Mouse (Mus musculus) heart, postnatal 25 days (tissue): Measurements from ENCODE around the gene Dtnb. TPM values are rescaled to one million over a fixed set of nuclear protein-coding genes. Genes with fewer than 3 reads are reported as not detected.
"Not testable (repeated sequence)": the region's sequence is repeated elsewhere in the genome, so short reads cannot be mapped to it uniquely, and the experiment has no call there.

Source experiments
- DNase-seq: peaks from one replicate; pipeline ENCODE4 v3.0.0; 2022; ENCODE audit warnings: low spot score
- intact Hi-C: fragments of 180-260 bp; cut with DNase I; formaldehyde crosslinking; loops from one replicate; pipeline ENCODE4 v1.15.1; 2025
- total RNA-seq, 2 experiments: library from RNA; stranded (reverse); gene quantifications; 2 replicates each; pipeline ENCODE4 v1.2.3; 2021

Gene Dtnb
- 1 to 10 TPM; 5.3 to 5.4 TPM for total RNA-seq

DNA sequence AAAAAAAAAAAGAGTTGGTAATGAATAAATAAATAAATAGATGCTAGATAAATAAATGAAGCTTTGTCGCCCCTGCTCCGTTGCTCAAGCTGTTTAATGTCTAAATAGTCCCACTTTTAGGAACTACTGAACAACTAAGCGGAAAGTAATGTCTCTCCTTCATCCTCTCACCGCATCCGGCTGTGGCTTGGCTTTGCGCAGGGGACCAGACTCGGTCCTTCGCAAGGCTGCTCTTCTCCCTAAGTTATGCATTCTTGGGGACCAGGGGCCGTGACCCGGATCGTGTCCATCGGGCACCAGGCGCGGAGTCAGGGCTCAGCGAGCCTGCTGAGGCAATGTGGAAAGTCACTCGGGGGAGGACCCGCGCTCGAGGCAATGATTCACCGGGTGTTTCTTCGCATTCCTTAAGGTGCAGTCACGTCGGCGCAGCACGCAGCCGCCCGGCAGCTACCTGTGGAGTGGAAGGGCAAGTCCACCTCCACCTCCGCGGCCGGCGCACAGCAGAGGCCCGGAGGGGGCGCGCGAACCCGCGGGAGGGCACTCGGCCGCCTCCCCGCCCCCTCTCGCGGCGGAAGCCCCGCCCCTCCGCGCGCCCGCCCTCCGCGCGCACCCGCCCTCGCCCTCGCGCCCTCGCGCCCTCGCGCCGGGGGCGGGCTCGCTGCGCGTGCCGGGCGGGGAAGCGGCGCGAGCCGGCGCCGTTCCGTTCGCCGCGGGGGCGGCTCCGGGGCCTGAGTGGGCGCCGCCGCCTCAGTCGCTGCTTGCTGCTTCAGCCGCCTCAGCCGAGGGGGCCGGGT is at the start of gene Dtnb:
Dtnb (plus strand) TSS at position 595 of the 794 bp plus-strand sequence.
- peak; percentile 35 for DNase-seq
- intact Hi-C loops = loop anchor here (5.0 kb wide), 1 partner anchor 145 kb away; the partner anchor contains the start of gene Asxl2

DNA sequence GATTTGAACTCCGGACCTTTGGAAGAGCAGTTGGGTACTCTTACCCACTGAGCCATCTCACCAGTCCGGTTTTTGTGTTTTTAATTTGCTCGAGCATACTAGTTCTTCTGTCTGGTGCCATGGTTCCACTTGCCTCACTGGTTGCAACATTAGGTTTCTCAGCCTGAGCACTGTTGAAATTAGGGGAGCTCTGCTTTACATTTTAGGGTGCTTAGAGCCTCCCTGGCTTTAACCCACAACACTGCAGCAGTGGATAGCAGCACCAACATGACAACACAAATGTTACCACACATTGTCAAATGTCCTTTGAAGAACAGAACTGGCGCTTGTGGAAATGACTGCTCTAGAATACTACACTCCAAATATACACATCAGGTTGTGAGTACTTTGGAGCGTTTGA is 46.6 kb upstream of the Dtnb start:
- intact Hi-C loops = no loop called here
- no peak for DNase-seq

- intact Hi-C loops = not testable (repeated sequence)
Measured at GRCm38 (mm10) chr12:3535446-3535845, 36.7 kb upstream of the Dtnb start.

DNA sequence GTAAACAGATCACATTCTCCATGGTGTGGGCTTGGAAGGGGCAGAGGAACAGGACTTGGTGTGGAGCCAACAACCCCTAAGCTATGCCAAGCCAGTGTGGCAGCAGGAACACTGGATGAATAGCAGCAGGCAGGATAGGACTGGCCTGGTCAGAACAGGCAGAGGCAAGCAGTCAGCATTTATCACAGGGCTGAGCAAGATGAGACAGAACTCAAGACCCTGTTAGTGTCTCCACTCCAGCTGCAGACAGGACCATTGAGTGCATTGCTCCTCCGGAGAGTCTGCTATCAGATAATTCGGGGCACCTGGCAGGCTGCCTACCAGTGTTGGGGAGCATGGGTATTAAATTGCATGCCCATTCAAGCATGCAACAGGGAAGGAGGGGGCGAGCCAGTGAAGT is 34.6 kb upstream of the Dtnb start:
- intact Hi-C loops = no loop called here
- no peak for DNase-seq

More at GRCm38 (mm10) chr12:3535446-3535845, 36.7 kb upstream of the Dtnb start:
- DNase-seq = not testable (repeated sequence)

DNA sequence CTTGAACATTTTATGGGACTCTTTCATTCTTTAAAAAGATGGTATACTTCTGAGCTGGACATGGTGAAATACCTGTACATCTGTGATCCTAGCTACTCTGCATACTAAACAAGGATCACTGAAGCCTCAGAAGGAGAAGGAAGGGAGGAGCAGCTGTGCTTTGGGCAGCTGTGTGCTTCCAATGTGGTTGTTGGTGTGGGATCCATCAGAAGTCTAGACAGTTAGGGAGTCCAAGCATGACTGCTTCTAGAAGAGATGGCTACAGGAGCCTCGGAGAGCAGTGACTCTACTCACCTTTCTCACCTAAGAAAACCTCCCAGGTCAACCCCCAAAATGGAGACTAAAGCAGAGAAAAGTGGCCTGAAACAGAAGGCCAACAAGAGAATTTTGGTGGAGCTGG is 34.1 kb upstream of the Dtnb start:
- intact Hi-C loops = no loop called here
- DNase-seq = no peak

- intact Hi-C loops = no loop called here
- no peak for DNase-seq
Measured at GRCm38 (mm10) chr12:3539605-3540004, 32.6 kb upstream of the Dtnb start.

- intact Hi-C loops = no loop called here
- DNase-seq = no peak
Measured at GRCm38 (mm10) chr12:3540871-3541270, 31.3 kb upstream of the Dtnb start.

- DNase-seq = no peak
- intact Hi-C loops = no loop called here
Measured at GRCm38 (mm10) chr12:3545451-3545850, 26.7 kb upstream of the Dtnb start.

DNA sequence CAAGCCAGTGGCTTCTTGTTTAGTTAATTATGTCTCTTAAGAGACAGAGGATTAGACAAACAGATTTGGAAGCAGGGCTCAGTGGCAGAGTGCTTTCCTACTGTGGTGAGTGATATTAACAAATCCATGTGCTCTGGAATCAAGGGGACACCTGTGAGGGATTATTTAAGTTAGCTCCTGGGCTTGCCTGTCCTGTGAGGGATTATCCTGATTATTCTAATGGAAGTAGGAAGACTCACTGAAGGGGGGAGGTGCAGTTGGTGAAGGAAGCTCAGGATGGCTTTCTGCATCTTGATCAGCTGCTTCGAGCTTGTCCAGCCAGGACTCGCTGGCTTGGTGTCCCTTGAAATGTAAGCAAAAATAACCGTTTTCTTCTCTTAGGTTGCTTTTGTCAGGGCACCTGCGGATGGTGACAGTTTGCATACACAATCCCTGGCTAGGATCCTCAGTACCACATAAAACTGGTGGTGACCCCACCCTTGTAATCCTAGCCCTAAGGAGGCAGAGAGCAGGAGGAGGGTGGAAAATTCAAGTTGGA is 26.0 kb upstream of the Dtnb start:
- no peak for DNase-seq
- intact Hi-C loops = no loop called here

DNA sequence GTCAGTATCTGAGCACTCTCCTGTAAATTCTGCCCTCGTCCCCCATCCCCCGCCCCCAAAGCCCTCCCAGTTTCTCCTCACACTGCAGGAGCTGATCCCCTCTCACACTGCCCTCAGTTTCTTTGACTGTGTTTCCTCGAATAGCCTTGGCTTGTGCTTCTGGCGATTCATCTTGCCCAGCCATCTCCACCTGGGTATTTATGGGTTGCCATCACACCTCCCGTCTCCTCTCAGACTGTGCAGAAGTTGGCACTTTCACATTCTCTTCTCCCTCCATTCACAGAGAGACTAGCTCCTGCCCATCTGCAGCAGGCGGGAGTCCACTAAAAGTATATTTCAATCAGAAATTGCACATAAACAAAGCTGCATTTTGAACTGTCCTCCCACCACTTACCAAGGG is 25.4 kb upstream of the Dtnb start:
- no peak for DNase-seq
- intact Hi-C loops = no loop called here

DNA sequence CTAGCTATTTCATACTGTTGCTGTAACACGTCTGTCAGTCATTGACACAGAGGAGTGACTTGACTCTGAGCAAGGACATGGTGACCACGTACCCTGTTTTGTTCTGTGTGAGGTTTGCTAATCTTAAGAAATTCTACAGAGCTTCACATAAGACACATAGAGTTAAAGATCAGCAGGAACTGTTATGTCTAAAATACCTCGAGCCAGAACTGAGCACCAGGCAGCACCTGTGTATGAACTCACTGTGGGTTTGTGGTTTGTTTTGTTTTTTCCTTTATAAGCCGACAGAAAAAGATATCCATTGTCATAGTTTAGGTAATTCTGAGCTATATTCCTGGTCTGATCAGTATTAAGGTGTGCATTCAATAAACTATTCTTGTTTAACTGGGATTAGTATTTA is 24.7 kb upstream of the Dtnb start:
- no peak for DNase-seq
- intact Hi-C loops = no loop called here

DNA sequence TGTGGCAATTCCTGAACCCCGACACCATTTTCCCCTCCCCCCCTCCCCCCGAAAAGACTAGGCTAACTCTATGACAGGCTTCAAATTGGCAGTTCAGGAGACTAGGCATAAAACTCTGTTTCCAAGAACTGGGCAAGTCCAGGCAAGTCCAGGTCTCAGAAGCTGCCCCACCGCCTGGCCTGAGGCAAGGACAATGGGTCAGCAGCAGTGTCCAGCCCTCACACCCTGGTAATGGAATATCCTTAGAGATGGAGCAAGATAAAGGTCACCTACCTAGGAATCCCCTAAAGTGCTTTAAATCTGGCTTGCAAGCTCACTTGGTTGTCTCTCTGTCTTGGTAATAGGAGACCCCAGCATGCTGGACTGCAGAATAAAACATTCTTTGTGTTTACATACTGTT is 24.3 kb upstream of the Dtnb start:
- no peak for DNase-seq
- intact Hi-C loops = no loop called here

DNA sequence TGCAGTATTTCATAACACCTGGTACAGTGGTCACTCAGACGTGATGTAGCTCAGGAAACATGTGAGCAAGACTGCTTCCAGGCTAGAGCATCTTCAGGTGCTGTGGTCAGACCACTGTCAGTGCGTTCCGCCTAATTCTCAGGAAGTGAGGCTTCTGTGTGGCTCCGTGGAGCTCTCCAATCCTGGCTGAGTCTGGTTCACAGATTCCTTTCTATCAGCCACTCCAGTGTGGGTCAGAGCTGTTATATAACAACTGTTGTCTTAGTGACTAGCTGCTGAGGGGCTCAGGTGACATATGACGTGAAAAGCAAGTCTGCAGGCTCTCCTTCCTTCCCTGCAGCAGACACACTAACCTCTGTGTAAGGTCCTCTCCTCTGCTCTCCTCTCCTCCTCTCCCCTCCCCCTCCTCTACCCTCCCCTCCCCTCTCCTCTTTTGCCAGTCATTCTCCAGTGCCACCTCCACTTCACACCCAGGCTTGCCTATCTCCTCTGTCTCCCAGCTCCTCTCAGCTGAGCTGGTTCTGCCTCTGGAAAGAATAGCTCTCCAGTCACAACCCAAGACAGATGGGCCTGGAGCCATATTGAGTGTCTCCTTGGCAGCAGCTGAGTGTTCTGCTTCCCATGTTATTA is 23.5 kb upstream of the Dtnb start:
- intact Hi-C loops = no loop called here

DNA sequence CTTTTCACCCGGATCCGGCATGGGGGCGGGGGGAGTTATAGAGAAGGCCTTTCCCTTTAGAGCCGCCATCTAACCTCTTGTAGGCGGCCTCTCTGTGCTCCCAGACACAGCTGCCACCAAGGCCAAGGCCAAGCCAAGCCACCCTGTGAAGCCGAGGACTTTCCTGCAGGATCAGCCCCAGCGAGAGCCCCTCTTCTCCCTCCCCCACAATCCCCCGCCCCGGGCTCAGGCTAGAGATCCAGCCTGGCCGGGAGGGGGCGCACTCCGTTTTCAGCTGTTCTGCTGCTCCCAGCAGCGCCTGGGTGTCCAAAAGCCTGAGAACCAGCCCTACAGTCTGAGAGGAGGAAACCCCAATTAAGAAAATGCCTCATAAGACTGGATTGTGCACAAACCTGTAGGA is 21.9 kb upstream of the Dtnb start:
- DNase-seq = no peak
- intact Hi-C loops = no loop called here

More for the DNA sequence above, 23.5 kb upstream of the Dtnb start:
- DNase-seq = no peak

DNA sequence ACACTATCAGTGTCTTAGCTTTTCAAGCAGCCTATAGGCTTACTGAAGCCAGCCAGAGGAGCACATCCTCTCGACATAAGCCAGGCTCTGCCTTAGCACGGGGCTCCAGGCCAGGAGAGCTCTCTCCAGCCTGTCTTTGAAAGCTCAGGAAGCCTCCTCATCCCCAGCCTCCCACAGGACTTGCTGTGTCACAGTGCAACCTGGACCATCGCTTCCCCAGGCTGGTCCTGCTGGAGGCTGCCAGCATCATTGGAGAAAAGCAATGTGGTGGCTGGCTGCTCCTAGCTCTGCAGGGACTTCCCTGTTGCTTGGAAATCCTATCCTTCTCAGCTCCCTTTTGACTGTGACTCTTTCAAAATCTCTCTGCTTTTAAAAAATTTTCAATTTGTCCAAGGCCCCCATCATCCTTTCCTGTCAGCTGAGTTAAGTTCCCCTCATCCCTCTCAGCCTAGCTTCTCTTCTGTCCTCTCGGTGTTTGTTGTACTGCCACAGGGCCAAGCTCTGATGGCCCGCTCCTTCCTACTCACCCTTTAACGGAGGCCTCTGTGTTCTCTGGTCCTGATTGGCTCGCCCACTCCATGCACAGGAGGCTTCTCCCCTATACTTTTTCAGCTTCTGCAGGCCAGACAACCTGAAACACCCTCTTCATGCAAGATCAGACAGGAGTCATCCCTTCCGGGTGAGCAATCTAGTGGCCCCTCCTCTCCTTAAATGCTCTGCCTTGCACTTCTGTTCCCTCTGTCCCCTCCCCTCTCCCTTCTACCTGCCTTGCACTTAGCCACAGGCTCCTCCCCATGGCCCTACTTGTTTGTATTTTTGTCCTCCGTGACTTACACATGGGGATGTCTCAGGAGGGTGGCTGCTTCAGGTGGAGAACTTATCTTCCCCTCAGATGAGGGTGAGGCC is 14.5 kb upstream of the Dtnb start:
- intact Hi-C loops = no loop called here
- no peak for DNase-seq

DNA sequence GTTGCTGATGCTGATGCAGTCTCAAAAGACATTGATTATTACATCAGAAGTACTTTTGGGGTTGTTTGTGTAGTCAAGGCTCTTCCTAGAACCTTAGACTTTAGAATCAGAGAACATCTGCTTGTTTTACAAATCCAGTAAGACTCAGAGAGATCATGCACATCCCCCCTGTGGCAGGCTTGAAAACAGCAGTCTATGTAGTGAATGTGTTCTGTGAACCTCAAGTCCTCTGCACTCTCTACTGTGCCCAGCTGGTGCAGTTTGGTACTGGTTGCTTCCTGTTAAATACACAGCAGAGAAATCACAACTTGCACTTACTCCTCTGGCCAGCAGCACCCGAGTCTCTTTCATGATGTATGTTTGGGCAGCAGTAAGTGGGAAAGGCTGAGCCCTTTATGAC is 11.6 kb upstream of the Dtnb start:
- no peak for DNase-seq
- intact Hi-C loops = no loop called here

GRCm38 (mm10) chr12:3561032-3561431 is 11.1 kb upstream of the Dtnb start:
- intact Hi-C loops = no loop called here
- DNase-seq = no peak

DNA sequence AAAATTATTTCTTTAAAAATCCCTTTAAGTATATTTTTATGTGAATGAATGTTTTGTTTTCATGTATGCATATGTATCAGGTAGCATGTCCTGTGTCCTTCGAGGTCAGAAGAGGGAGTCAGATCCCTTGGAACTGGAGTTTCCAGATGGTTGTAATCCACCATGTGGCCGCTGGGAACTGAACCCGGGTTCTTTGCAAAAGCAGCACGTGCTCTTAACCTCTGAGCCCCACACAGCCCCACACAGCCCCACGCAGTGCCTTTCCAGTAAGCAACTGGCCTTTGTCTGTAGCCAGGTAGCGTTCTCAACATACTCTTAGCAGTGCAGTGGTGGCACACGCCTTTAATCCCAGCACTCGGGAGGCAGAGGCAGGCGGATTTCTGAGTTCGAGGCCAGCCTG is 9.4 kb upstream of the Dtnb start:
- no peak for DNase-seq
- intact Hi-C loops = no loop called here

- DNase-seq = no peak
- intact Hi-C loops = no loop called here
Measured at GRCm38 (mm10) chr12:3563659-3564058, 8.5 kb upstream of the Dtnb start.

DNA sequence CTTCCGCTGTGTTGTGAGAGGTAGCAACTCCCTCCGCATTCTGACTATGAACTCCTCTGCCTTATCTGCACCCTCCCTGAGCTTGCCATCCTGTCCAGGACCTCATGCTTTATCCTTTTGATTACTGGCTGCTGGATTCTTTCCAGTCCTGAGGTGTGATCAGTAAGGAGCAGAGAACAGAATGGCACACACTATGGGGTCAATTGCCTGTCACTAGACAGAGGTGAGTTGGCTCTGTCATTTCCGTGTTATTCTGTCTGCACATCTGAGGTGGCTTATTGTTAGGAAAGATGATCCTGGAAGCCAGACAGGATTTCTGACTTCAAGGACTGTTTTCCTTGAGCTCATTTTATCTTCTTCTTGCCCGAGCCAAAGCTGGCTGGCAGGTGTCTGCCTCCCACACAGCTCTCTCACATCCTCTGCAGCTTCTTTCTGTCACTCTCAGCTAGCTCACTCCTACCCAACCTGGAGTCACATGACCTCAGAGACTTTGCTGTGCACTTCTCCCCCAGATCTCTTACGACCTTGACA is 3.7 kb upstream of the Dtnb start:
- no peak for DNase-seq
- intact Hi-C loops = no loop called here
